ENCODE assay signal across 24 mouse cellular contexts in genomic region chr13:28669832-28670585, GRCm38 (mm10).
"Had no signal": no experiment of that assay in that cellular context is flagged by ENCODE, and none has a peak within 500 bp of the region (broad histone marks: within the 10 kb centered on the region; RNA-seq: fewer than 3 reads in every experiment).

No protein-coding gene starts in this region.

- H3K9ac ChIP-seq: heart, embryonic 13.5 days; heart, embryonic 15.5 days; hindbrain, embryonic 13.5 days; hindbrain, embryonic 15.5 days; limb, embryonic 13.5 days; limb, embryonic 15.5 days; liver, embryonic 15.5 days had no signal

- H3K9me3 ChIP-seq: heart, embryonic 13.5 days; heart, embryonic 15.5 days; hindbrain, embryonic 13.5 days; hindbrain, embryonic 15.5 days; limb, embryonic 13.5 days; limb, embryonic 15.5 days; liver, embryonic 15.5 days had no signal

- H3K4me1 ChIP-seq: liver, embryonic 15.5 days had no signal

- H3K27me3 ChIP-seq: heart, embryonic 13.5 days; heart, embryonic 15.5 days; hindbrain, embryonic 13.5 days; hindbrain, embryonic 15.5 days; limb, embryonic 13.5 days; limb, embryonic 15.5 days; liver, embryonic 15.5 days had no signal

- H3K36me3 ChIP-seq: heart, embryonic 13.5 days; heart, embryonic 15.5 days; hindbrain, embryonic 13.5 days; hindbrain, embryonic 15.5 days; limb, embryonic 15.5 days; liver, embryonic 15.5 days had no signal

- H3K4me3 ChIP-seq: heart, adult 2 months; heart, embryonic 13.5 days; heart, embryonic 15.5 days; hindbrain, embryonic 13.5 days; hindbrain, embryonic 15.5 days; layer of hippocampus, adult 2 months; left cerebral cortex, adult 2 months; limb, embryonic 13.5 days; limb, embryonic 15.5 days; liver, embryonic 15.5 days had no signal

- ATAC-seq: hindbrain, postnatal 0 days; intestine, embryonic 16.5 days had no signal

- DNase-seq: gastrocnemius, postnatal 14 days; gastrocnemius, postnatal 36 days; heart, adult 11 months; heart, adult 2 months; heart, postnatal 14 days; heart, postnatal 36 days; kidney, adult 11 months; kidney, adult 2 months; kidney, postnatal 10 days; kidney, postnatal 25 days; kidney, postnatal 4 days; left cerebral cortex, postnatal 4 days had no signal

- H3K27ac ChIP-seq: heart, adult 2 months; heart, embryonic 13.5 days; heart, embryonic 15.5 days; hindbrain, embryonic 13.5 days; hindbrain, embryonic 15.5 days; hindbrain, postnatal 0 days; layer of hippocampus, adult 2 months; left cerebral cortex, adult 2 months; limb, embryonic 13.5 days; limb, embryonic 15.5 days; liver, embryonic 15.5 days had no signal

- H3K4me2 ChIP-seq: heart, embryonic 11.5 days; heart, embryonic 13.5 days; heart, embryonic 15.5 days; hindbrain, embryonic 13.5 days; hindbrain, embryonic 15.5 days; limb, embryonic 13.5 days; limb, embryonic 15.5 days; liver, embryonic 15.5 days had no signal
